Mouse (Mus musculus) pancreas, adult 10 weeks (tissue): Measurements from ENCODE around the gene Lgi4. TPM values are rescaled to one million over a fixed set of nuclear protein-coding genes. Genes with fewer than 3 reads are reported as not detected.

Experiments
- polyA plus RNA-seq: library from polyadenylated mRNA; stranded (reverse); fragments of 350-450 nt; fragmentation: Illumina TruSeq; extraction: RNeasy Lipid Tissue Mini Kit (QIAGEN cat#74804); gene quantifications from one replicate; pipeline ENCODE4 v1.2.3, GENCODE M21; 2015; ENCODE audit warnings: low read depth, low replicate concordance; ENCODE audit not compliant: insufficient read depth

Gene Lgi4
- polyA plus RNA-seq, result 2.7 TPM

GRCm38 (mm10) chr7:31059108-31059507 is at the start of gene Lgi4:
Gene Lgi4 (plus strand): TSS chr7:31059342.

GRCm38 (mm10) chr7:31042431-31042910 is 16.7 kb upstream of the Lgi4 start, which contains the start of gene Fxyd5:
Gene Fxyd5 (minus strand): TSS chr7:31042481.

GRCm38 (mm10) chr7:31051321-31052021 is 7.7 kb upstream of the Lgi4 start, which contains the start of gene Fxyd7:
Gene Fxyd7 (minus strand): TSS chr7:31051467.

GRCm38 (mm10) chr7:31057071-31057470 is 2.1 kb upstream of the Lgi4 start, which contains the start of gene Fxyd1:
Gene Fxyd1 (minus strand): TSS chr7:31057199.

GRCm38 (mm10) chr7:31076492-31076891 is 17.4 kb downstream of the Lgi4 start, which contains the start of gene Fxyd3:
Gene Fxyd3 (minus strand): TSS chr7:31076704.

GRCm38 (mm10) chr7:31115182-31115581 is 56.0 kb downstream of the Lgi4 start, which contains the start of gene Hpn:
Gene Hpn (minus strand): TSS chr7:31115290.

Other genes with a start within 250 kb of the Lgi4 start
- gene Ffar2, start 235.6 kb upstream of the Lgi4 start, polyA plus RNA-seq, result 1.1 TPM
- gene Ffar3, start 203.2 kb upstream of the Lgi4 start, polyA plus RNA-seq, result 1.0 TPM
- 2.4 TPM for gene Ffar1, start 197.8 kb upstream of the Lgi4 start, polyA plus RNA-seq
- 0.94 TPM for gene Cd22, start 179.0 kb upstream of the Lgi4 start, polyA plus RNA-seq
- not detected for gene Mag, start 144.5 kb upstream of the Lgi4 start, polyA plus RNA-seq
- gene Hamp2, start 134.7 kb upstream of the Lgi4 start, polyA plus RNA-seq, result 330 TPM
- gene Hamp, start 115.3 kb upstream of the Lgi4 start, polyA plus RNA-seq, result not detected
- gene Usf2, start 102.5 kb upstream of the Lgi4 start, polyA plus RNA-seq, result 32.1 TPM
- 15.2 TPM for gene Lsr, start 85.9 kb upstream of the Lgi4 start, polyA plus RNA-seq
- gene Fam187b, start 85.6 kb upstream of the Lgi4 start, polyA plus RNA-seq, result 3.6 TPM
- 33.2 TPM for gene Fxyd5, start 16.9 kb upstream of the Lgi4 start, polyA plus RNA-seq
- 1.9 TPM for gene Fxyd7, start 7.9 kb upstream of the Lgi4 start, polyA plus RNA-seq
- 128 TPM for gene Fxyd1, start 2.1 kb upstream of the Lgi4 start, polyA plus RNA-seq
- gene Fxyd3, start 17.4 kb downstream of the Lgi4 start, polyA plus RNA-seq, result 60.2 TPM
- gene Hpn, start 55.9 kb downstream of the Lgi4 start, polyA plus RNA-seq, result 44.6 TPM
- 5.7 TPM for gene Scn1b, start 67.7 kb downstream of the Lgi4 start, polyA plus RNA-seq
- 85.3 TPM for gene Gramd1a, start 96.6 kb downstream of the Lgi4 start, polyA plus RNA-seq
- gene Scgb2b2, start 231.2 kb downstream of the Lgi4 start, polyA plus RNA-seq, result not detected
- gene Scgb1b2, start 232.5 kb downstream of the Lgi4 start, polyA plus RNA-seq, result not detected